Mouse (Mus musculus): ENCODE measurements around the gene R3hdml. TPM values are rescaled to one million over a fixed set of nuclear protein-coding genes. Genes with fewer than 3 reads are reported as not detected.
A peak's percentile ranks its signal among the peaks of the same experiment; 100 is the strongest.

R3hdml gene
- polyA plus RNA-seq, 1 experiment from 2014 or later, result not detected

DNA sequence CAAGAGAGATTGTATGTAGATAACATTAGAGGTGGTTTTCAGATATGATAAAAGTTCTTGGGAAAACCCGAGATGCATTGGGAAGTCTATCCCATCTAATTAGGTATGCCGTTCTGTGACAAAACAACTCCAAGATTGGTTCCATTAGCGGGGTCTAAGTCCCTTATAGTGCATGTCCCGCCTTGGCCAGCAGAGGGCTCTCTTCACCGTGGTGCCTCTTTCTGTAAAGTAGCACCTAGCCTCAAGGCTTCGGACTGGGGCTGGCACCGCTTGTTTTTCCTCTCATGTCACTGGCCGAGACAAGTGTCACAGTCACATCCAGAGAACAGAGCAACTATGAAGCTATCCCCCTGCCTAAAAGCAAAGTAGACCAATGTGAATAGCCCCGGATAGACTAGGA, 39.8 kb downstream of the R3hdml start:
- peaks cover 21% of the 10 kb centered on the region for H3K27me3 ChIP-seq (ENCODE audit: low read depth, poor library complexity, severe bottlenecking)
- H3K27ac ChIP-seq, result no peak overlapping the region
- H3K4me1 ChIP-seq, result peaks cover 5% of the 10 kb centered on the region; the same call in 1 of the 2 replicates
- 17% methylated on average over 9 of the region's 9 CpGs for WGBS
- no peaks in the 10 kb centered on the region for H3K36me3 ChIP-seq
- H3K9me3 ChIP-seq (replicated peaks), result no peaks in the 10 kb centered on the region
- H3K4me3 ChIP-seq, result no peak overlapping the region
- peak; percentile 84 for DNase-seq (ENCODE audit: low spot score)

- H3K9me3 ChIP-seq (replicated peaks), result no peaks in the 10 kb centered on the region
- no peak overlapping the region for H3K27ac ChIP-seq
- H3K4me1 ChIP-seq, result peaks cover 5% of the 10 kb centered on the region; the same call in 1 of the 2 replicates
- 91% methylated on average over 9 of the region's 9 CpGs for WGBS
- no peaks in the 10 kb centered on the region for H3K36me3 ChIP-seq
- H3K27me3 ChIP-seq (ENCODE audit: low read depth, poor library complexity, severe bottlenecking), result peaks cover 21% of the 10 kb centered on the region
- no peak overlapping the region for H3K4me3 ChIP-seq
- DNase-seq (ENCODE audit: low spot score), result no peak
Observed at GRCm38 (mm10) chr2:163533226-163533625, 41.1 kb downstream of the R3hdml start.

DNA sequence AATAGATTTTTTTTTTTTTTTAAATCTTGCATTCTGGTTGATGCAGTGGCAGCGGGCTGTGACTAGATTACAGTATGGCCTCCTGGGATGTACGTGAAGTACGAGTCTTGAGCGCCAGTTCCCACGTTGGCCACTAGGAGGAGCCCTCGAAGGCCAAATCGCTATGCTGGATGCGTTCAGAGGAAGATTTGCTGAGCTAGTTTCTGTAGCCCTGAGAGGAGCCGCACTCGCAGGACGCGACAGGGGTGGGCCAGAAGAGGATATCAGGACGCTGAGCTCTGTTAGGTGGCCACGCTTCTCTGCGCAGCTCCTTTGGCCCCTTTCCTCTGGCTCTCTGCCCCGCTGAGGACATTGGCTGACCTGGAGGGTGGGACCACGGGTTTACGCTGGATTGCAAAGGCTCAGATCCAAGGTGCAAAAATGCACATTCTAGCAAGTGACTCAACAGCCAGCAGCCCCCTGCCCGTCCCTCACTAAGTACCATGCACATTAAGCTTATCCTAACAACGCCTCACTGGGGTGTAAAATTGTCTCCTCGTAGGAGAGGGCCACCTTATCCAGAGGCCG, 42.9 kb downstream of the R3hdml start:
- peak overlapping the region; percentile 44 for H3K4me3 ChIP-seq
- no peaks in the 10 kb centered on the region for H3K36me3 ChIP-seq
- no peak overlapping the region for H3K27ac ChIP-seq
- peak; percentile 88 for DNase-seq (ENCODE audit: low spot score)
- H3K9me3 ChIP-seq (replicated peaks), result no peaks in the 10 kb centered on the region
- H3K27me3 ChIP-seq (ENCODE audit: low read depth, poor library complexity, severe bottlenecking), result peaks cover 21% of the 10 kb centered on the region
- H3K4me1 ChIP-seq, result peaks cover 5% of the 10 kb centered on the region; the same call in 1 of the 2 replicates
- WGBS, result 10% methylated on average over 22 of the region's 22 CpGs

GRCm38 (mm10) chr2:163537443-163537842, 45.3 kb downstream of the R3hdml start:
- no peak for DNase-seq (ENCODE audit: low spot score)
- Histone ChIP-seq H3K4me1 (peaks cover 5% of the 10 kb centered on the region; the same call in 1 of the 2 replicates), H3K27ac (no peak overlapping the region), H3K9me3 (replicated peaks) (no peaks in the 10 kb centered on the region), H3K36me3 (no peaks in the 10 kb centered on the region), H3K4me3 (no peak overlapping the region), H3K27me3 (ENCODE audit: low read depth, poor library complexity, severe bottlenecking) (peaks cover 17% of the 10 kb centered on the region)
- 77% methylated on average over 5 of the region's 5 CpGs for WGBS

DNA sequence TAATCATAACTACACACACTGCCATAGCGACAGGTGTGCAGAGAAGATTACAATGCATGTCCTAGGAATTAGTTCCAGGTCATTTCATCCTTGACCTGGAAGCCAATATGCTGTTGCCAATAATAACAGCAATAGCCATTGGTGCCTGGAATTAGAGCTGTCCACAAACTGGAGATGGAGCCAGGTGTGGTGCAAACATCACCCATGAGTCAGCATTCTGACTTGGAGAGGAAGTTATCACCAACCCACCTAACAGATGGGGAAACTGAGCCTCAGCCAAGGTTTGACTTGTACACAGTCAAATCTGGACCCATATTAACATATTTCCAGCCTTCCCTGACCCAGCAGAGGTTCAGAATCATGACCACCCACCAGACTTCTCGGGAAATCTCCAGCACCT, 46.3 kb downstream of the R3hdml start:
- Histone ChIP-seq H3K27ac (no peak overlapping the region), H3K27me3 (ENCODE audit: low read depth, poor library complexity, severe bottlenecking) (peaks cover 17% of the 10 kb centered on the region), H3K36me3 (no peaks in the 10 kb centered on the region), H3K9me3 (replicated peaks) (no peaks in the 10 kb centered on the region), H3K4me3 (no peak overlapping the region), H3K4me1 (peaks cover 5% of the 10 kb centered on the region; the same call in 1 of the 2 replicates)
- WGBS, result 87% methylated on average over 2 of the region's 2 CpGs
- no peak for DNase-seq (ENCODE audit: low spot score)

- no peak overlapping the region for H3K4me3 ChIP-seq
- peaks cover 5% of the 10 kb centered on the region; the same call in 1 of the 2 replicates for H3K4me1 ChIP-seq
- 84% methylated on average over 13 of the region's 13 CpGs for WGBS
- H3K36me3 ChIP-seq, result no peaks in the 10 kb centered on the region
- peaks cover 17% of the 10 kb centered on the region for H3K27me3 ChIP-seq (ENCODE audit: low read depth, poor library complexity, severe bottlenecking)
- no peak for DNase-seq (ENCODE audit: low spot score)
- H3K27ac ChIP-seq, result no peak overlapping the region
- H3K9me3 ChIP-seq (replicated peaks), result no peaks in the 10 kb centered on the region
Observed at GRCm38 (mm10) chr2:163539321-163540040, 47.4 kb downstream of the R3hdml start.

DNA sequence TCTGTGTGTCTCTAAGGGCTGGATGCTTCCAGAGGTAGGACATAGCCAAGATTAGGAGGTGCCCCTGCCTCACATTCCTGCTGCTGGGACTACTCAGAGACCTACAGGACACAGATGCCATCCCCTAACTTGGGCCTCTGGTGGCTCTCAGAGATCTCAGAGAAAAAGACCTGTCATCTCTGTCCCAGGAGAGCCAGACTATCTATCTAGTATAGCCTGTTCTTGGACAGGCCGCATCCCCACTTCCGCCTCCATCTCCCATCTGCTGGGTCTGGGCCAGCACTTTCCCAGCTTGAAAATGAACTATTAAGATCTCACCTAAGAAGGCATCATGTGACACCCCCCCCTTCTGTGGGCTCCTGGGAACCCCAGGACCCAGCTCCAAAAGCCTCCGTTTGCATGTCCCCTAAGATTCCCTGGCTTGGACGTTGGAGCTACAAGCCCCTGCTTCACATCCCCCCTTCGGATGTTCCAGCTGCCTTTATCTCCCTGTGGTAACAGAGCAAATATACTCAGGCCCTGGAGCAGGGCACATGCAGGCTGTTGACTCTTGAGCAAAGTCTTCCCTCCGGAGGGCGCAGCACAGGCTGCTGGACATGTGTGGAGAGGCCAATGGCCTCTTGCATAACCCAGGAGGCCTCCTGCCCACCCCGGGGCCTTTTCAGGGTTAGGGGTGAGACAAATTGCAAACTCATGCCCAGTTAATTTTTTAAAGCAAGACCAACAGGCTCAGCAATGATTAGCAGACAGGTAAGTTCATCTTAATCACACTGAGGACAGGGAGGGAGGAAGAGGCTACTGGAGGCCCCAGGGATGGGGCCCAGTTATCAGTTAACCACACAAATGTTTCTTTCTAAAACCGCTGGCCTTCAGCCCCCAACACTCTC, 48.4 kb downstream of the R3hdml start:
- 83% methylated on average over 9 of the region's 9 CpGs for WGBS
- no peaks in the 10 kb centered on the region for H3K4me1 ChIP-seq
- no peaks in the 10 kb centered on the region for H3K36me3 ChIP-seq
- H3K27me3 ChIP-seq (ENCODE audit: low read depth, poor library complexity, severe bottlenecking), result peaks cover 12% of the 10 kb centered on the region
- H3K4me3 ChIP-seq, result no peak overlapping the region
- no peaks in the 10 kb centered on the region for H3K9me3 ChIP-seq (replicated peaks)
- no peak overlapping the region for H3K27ac ChIP-seq
- DNase-seq (ENCODE audit: low spot score), result no peak

DNA sequence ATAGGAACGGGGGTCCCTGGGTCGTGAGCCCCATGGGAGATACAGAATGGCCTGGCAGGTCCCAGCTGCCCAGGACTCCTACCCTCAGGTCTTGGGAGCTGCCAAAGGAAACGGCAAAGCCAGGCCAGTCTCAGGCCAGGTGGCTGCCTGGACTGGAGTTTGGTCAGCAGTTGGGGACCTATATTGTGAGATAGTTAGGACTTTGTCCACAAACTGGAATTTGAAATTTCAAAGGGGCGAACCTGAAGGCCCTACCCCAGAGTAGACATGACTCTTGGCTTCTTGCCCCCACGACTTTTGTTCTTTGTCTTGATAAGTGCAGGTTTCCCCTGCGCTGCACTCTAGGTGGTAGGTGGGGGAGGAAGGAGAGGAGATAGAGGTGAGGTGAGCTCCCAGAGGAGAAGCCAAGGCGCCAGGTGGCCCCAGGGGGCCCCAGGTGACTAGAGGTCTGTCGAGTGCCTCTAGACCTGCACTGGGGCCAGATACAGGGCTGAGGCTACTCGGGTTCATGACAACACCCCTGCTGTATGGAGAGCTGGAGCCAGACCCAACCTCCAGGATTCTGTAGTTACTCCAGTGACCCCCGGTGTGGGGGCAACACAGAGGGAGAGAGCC, 49.6 kb downstream of the R3hdml start:
- WGBS, result 87% methylated on average over 10 of the region's 10 CpGs
- H3K36me3 ChIP-seq, result no peaks in the 10 kb centered on the region
- H3K4me3 ChIP-seq, result no peak overlapping the region
- no peaks in the 10 kb centered on the region for H3K9me3 ChIP-seq (replicated peaks)
- H3K4me1 ChIP-seq, result no peaks in the 10 kb centered on the region
- DNase-seq (ENCODE audit: low spot score), result no peak
- H3K27me3 ChIP-seq (ENCODE audit: low read depth, poor library complexity, severe bottlenecking), result peaks cover under 1% of the 10 kb centered on the region; the same call in 1 of the 2 replicates
- H3K27ac ChIP-seq, result no peak overlapping the region

- WGBS, result 92% methylated on average over 10 of the region's 10 CpGs
- H3K9me3 ChIP-seq (replicated peaks), result no peaks in the 10 kb centered on the region
- DNase-seq (ENCODE audit: low spot score), result no peak
- no peak overlapping the region for H3K4me3 ChIP-seq
- H3K36me3 ChIP-seq, result no peaks in the 10 kb centered on the region
- H3K27me3 ChIP-seq (ENCODE audit: low read depth, poor library complexity, severe bottlenecking), result no peaks in the 10 kb centered on the region
- H3K27ac ChIP-seq, result no peak overlapping the region
- H3K4me1 ChIP-seq, result no peaks in the 10 kb centered on the region
Observed at GRCm38 (mm10) chr2:163542674-163543073, 50.6 kb downstream of the R3hdml start.

DNA sequence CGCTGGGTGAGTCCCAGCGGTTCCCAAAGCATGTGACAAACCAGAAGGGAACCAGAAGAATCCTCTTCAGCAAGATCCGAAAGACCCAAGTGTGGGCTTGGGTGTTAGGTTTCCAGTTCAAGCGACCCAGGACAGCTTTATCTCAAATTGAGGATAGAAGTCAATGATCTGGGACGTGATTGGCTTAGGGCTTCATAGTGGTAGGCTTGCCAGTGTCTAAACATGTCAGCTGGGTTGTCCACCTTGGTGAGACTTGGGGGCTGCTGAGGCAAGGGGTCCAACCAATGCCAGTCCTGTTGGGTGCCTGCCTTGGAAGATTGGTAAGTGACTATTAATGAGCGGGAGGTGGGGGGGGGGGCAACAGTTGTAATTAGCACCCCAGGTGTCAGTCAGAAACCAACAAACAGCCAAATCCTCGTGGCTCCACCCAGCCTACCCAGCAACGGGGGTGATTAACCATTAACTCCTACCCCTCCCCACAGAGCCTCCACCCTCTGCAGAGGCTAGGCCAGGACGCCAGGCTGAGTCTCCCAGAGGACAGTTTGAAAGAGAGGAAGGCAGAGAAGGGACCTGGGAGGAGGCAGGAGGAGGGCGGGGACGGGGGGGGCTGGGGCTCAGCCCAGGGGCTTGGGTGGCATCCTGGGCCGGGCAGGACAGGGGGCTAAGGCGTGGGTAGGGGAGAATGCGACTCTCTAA, 54.7 kb downstream of the R3hdml start:
- no peaks in the 10 kb centered on the region for H3K27me3 ChIP-seq (ENCODE audit: low read depth, poor library complexity, severe bottlenecking)
- no peaks in the 10 kb centered on the region for H3K36me3 ChIP-seq
- H3K4me3 ChIP-seq, result no peak overlapping the region
- H3K9me3 ChIP-seq (replicated peaks), result no peaks in the 10 kb centered on the region
- H3K4me1 ChIP-seq, result no peaks in the 10 kb centered on the region
- WGBS, result 73% methylated on average over 14 of the region's 14 CpGs
- H3K27ac ChIP-seq, result no peak overlapping the region
- no peak for DNase-seq (ENCODE audit: low spot score)

DNA sequence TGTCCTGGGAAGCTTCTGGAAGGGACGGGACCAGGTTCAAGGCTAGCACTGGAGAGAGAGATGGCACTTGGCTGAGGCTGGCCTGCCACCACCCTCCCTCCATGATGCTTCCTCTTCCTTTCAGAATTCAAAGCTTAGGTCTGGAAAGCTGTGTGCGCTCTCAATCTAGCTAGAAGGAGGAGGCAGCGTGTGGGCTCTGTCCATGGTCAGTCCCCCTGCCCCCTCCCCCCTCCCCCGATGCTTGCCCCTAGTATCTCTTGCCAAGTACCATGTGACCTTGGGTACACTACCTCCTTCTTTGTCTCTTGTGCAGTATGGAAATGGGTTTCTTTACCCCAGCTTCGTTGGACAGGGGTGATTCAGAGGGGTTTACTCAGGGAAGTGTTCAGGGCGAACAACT, 56.7 kb downstream of the R3hdml start:
- Histone ChIP-seq H3K27me3 (ENCODE audit: low read depth, poor library complexity, severe bottlenecking) (no peaks in the 10 kb centered on the region), H3K36me3 (no peaks in the 10 kb centered on the region), H3K4me3 (no peak overlapping the region), H3K9me3 (replicated peaks) (no peaks in the 10 kb centered on the region), H3K27ac (no peak overlapping the region), H3K4me1 (no peaks in the 10 kb centered on the region)
- DNase-seq (ENCODE audit: low spot score), result no peak
- WGBS, result 84% methylated on average over 6 of the region's 6 CpGs

- 67% methylated on average over 6 of the region's 6 CpGs for WGBS
- no peak overlapping the region for H3K4me3 ChIP-seq
- no peaks in the 10 kb centered on the region for H3K27me3 ChIP-seq (ENCODE audit: low read depth, poor library complexity, severe bottlenecking)
- H3K4me1 ChIP-seq, result no peaks in the 10 kb centered on the region
- no peaks in the 10 kb centered on the region for H3K9me3 ChIP-seq (replicated peaks)
- no peak for DNase-seq (ENCODE audit: low spot score)
- no peaks in the 10 kb centered on the region for H3K36me3 ChIP-seq
- no peak overlapping the region for H3K27ac ChIP-seq
Observed at GRCm38 (mm10) chr2:163549786-163550185, 57.7 kb downstream of the R3hdml start.

Measured in limb, embryonic 10.5 days (tissue).